Mouse (Mus musculus) liver, adult 2 months (tissue): ENCODE results near the gene Olfr545. TPM values are rescaled to one million over a fixed set of nuclear protein-coding genes. Genes with fewer than 3 reads are reported as not detected.
"Not testable (repeated sequence)": the region's sequence is repeated elsewhere in the genome, so short reads cannot be mapped to it uniquely, and the experiment has no call there.

Source experiments
- DNase-seq: peaks from one replicate; pipeline ENCODE4 v3.0.0-alpha.2; 2011; ENCODE audit warnings: low read depth, low spot score; ENCODE audit errors: extremely low read depth
- H3K27ac ChIP-seq: fragments of 200-500 bp; replicated peaks from 2 replicates; pipeline ENCODE4 v1.5.1; 2012; ENCODE audit warnings: low read depth, mild to moderate bottlenecking, control low read depth, inconsistent platforms, low read length; ENCODE audit not compliant: insufficient read depth
- H3K27me3 ChIP-seq: fragments of 200-500 bp; 2 replicates; pipeline ENCODE4 v1.6.1; 2012; ENCODE audit warnings: mild to moderate bottlenecking, moderate library complexity, low read length, inconsistent platforms; ENCODE audit not compliant: control insufficient read depth, insufficient read depth
- H3K36me3 ChIP-seq: fragments of 200-500 bp; 2 replicates; pipeline ENCODE4 v1.6.1; 2012; ENCODE audit warnings: low read length, inconsistent platforms; ENCODE audit not compliant: control insufficient read depth, insufficient read depth
- H3K4me1 ChIP-seq: fragments of 200-500 bp; 2 replicates; pipeline ENCODE4 v1.6.1; 2011; ENCODE audit warnings: low read length; ENCODE audit not compliant: control insufficient read depth, insufficient read depth
- H3K4me3 ChIP-seq: fragments of 200-500 bp; 2 replicates; pipeline ENCODE4 v1.5.1; 2011; ENCODE audit warnings: low read depth, mild to moderate bottlenecking, control low read depth, low read length, moderate library complexity; ENCODE audit not compliant: insufficient read depth
- H3K79me2 ChIP-seq: fragments of 200-500 bp; 2 replicates; pipeline ENCODE4 v1.6.1; 2012; ENCODE audit warnings: inconsistent platforms, mild to moderate bottlenecking, low read length, moderate library complexity; ENCODE audit not compliant: control insufficient read depth, insufficient read depth
- H3K9ac ChIP-seq: fragments of 200-500 bp; 2 replicates; pipeline ENCODE4 v1.6.1; 2012; ENCODE audit warnings: low read depth, mild to moderate bottlenecking, control low read depth, inconsistent platforms, low read length
- CTCF ChIP-seq: fragments of 200-500 bp; IDR thresholded peaks from 2 replicates; pipeline ENCODE4 v1.5.1; 2011; ENCODE audit warnings: low read depth, low read length, control low read depth
- POLR2A ChIP-seq: fragments of 200-500 bp; IDR thresholded peaks from 2 replicates; pipeline ENCODE4 v1.6.1; 2011; ENCODE audit warnings: low read length, control low read depth; ENCODE audit not compliant: insufficient read depth; ENCODE audit errors: extremely low read depth
- WGBS: fragments of 180-500 bp; shearing (Covaris S2); methylation state at CpG from one replicate; pipeline ENCODE4 v1.1.7; 2018; 5-methylcytosine and 5-hydroxymethylcytosine counted together
- polyA plus RNA-seq: library from polyadenylated mRNA; depleted of rRNA; stranded (reverse); fragments of >200 nt; gene quantifications from 2 replicates; pipeline ENCODE4 v1.2.3, GENCODE M21; 2012
- total RNA-seq: library from RNA; depleted of rRNA; stranded (reverse); fragments of >200 nt; gene quantifications from 2 replicates; pipeline ENCODE4 v1.2.3, GENCODE M21; 2014

Olfr545 gene
- total and polyA plus RNA-seq, 2 experiments: not detected

GRCm38 (mm10) chr7:102486105-102486504 lies 13.3 kb downstream of the Olfr545 start:
- Histone ChIP-seq H3K27me3 (no peaks in the 10 kb centered on the region), H3K36me3 (no peaks in the 10 kb centered on the region), H3K79me2 (no peaks in the 10 kb centered on the region), H3K27ac (no peak overlapping the region), H3K4me3 (no peak overlapping the region), H3K4me1 (no peaks in the 10 kb centered on the region), H3K9ac (no peak overlapping the region)
- 70% methylated on average over 1 of the region's 1 CpGs for WGBS
- DNase-seq: no peak
- TF ChIP-seq CTCF: no peak
- no peak for TF ChIP-seq POLR2A

- DNase-seq, H3K4me1 ChIP-seq, H3K27me3 ChIP-seq, H3K9ac ChIP-seq, H3K36me3 ChIP-seq, H3K79me2 ChIP-seq, H3K4me3 ChIP-seq, H3K27ac ChIP-seq: not testable (repeated sequence)
- 58% methylated on average over 8 of the region's 8 CpGs for whole genome bisulfite sequencing
These were observed 14.6 kb downstream of the Olfr545 start for GRCm38 (mm10) chr7:102484766-102485165.

- H3K27me3 ChIP-seq: no peaks in the 10 kb centered on the region
- 78% methylated on average over 2 of the region's 2 CpGs for WGBS
- DNase-seq: no peak
- no peaks in the 10 kb centered on the region for H3K79me2 ChIP-seq
- no peak overlapping the region for H3K9ac ChIP-seq
- no peaks in the 10 kb centered on the region for H3K36me3 ChIP-seq
- 0 out of 2 replicates have a peak, but pooled peaks cover 4% of the 10 kb centered on the region for H3K4me1 ChIP-seq
- H3K27ac ChIP-seq: no peak overlapping the region
- no peak overlapping the region for H3K4me3 ChIP-seq
- TF ChIP-seq CTCF (no peak), POLR2A (no peak)
These were observed 15.7 kb downstream of the Olfr545 start for GRCm38 (mm10) chr7:102483665-102484064.

- Histone ChIP-seq H3K4me3 (no peak within 1 kb of the TSS), H3K27ac (no peak within 1 kb of the TSS), H3K27me3 (no peaks in the 10 kb centered on the region), H3K4me1 (0 out of 2 replicates have a peak, but pooled peaks cover 4% of the 10 kb centered on the region), H3K79me2 (no peaks in the 10 kb centered on the region), H3K9ac (no peak within 1 kb of the TSS), H3K36me3 (no peaks in the 10 kb centered on the region)
- 97% methylated on average over 4 of the region's 4 CpGs for WGBS
- TF ChIP-seq CTCF (no peak), POLR2A (no peak)
- DNase-seq: no peak
These were observed 17.8 kb downstream of the Olfr545 start, which contains the start of gene Olfr543 for GRCm38 (mm10) chr7:102481579-102481978. Olfr543 (minus strand) TSS chr7:102481679.

DNA sequence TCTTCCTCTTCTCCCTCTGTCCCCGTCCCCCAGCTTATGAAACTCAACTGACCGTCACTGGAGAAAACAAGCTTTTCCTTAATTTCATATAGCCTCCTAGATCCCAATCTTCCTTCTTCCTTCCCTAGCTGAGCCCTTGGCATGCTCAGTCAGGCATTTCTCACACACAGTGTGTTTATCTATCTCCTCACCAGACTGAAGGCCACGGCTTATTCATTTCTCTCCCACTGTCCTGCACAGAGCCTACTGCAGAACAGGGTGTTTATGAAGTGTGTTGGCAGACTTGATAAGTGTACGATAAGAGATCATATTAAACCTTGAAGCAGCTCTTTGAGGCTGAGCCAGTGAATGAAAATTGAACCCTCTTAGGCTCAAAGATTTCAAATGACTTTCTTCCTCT lies 18.6 kb downstream of the Olfr545 start:
- Histone ChIP-seq H3K79me2 (no peaks in the 10 kb centered on the region), H3K36me3 (no peaks in the 10 kb centered on the region), H3K4me3 (no peak overlapping the region), H3K27ac (no peak overlapping the region), H3K27me3 (no peaks in the 10 kb centered on the region), H3K9ac (no peak overlapping the region), H3K4me1 (0 out of 2 replicates have a peak, but pooled peaks cover 4% of the 10 kb centered on the region)
- 80% methylated on average over 4 of the region's 4 CpGs for WGBS
- TF ChIP-seq POLR2A (no peak), CTCF (no peak)
- no peak for DNase-seq

- H3K27me3 ChIP-seq: no peaks in the 10 kb centered on the region
- WGBS: 37% methylated on average over 5 of the region's 5 CpGs
- 0 out of 2 replicates have a peak, but pooled peaks cover 4% of the 10 kb centered on the region for H3K4me1 ChIP-seq
- peak; percentile 5 for DNase-seq
- no peak overlapping the region for H3K9ac ChIP-seq
- no peaks in the 10 kb centered on the region for H3K79me2 ChIP-seq
- no peak overlapping the region for H3K27ac ChIP-seq
- no peak for TF ChIP-seq POLR2A
- no peak for TF ChIP-seq CTCF
- H3K4me3 ChIP-seq: no peak overlapping the region
- no peaks in the 10 kb centered on the region for H3K36me3 ChIP-seq
These were observed 19.9 kb downstream of the Olfr545 start for GRCm38 (mm10) chr7:102479368-102480078.
